Mouse (Mus musculus): ENCODE data around the gene Rhbdl1. TPM values are rescaled to one million over a fixed set of nuclear protein-coding genes. Genes with fewer than 3 reads are reported as not detected.

Gene Rhbdl1
- total RNA-seq (2015; ENCODE audit: low replicate concordance): 4.6 TPM in 1 of 2 replicates, not detected in the other
- total RNA-seq (2017; ENCODE audit: low replicate concordance): 0.77 TPM in 1 of 2 replicates, not detected in the other

DNA sequence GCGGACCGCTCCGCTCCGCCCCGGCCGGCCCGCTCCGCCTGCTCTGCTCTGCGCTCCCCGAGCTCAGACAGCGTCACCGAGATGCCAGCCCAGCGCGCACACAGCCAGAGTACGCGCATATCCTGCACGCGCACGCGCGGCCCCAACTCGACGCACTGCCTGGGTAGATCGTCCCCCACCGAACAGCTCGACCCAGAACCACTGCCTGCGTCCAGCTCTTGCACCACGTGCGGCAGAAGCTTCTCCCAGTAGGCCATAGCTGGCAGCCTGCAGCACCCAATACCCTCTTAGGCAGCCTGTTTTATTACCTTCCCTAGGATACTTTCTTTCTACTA is at the start of gene Rhbdl1:
Rhbdl1 (minus strand) TSS at position 220 of the 335 bp plus-strand sequence.
- ATAC-seq (replicated peaks; ENCODE audit: low FRiP score, poor library complexity, severe bottlenecking): no peak

DNA sequence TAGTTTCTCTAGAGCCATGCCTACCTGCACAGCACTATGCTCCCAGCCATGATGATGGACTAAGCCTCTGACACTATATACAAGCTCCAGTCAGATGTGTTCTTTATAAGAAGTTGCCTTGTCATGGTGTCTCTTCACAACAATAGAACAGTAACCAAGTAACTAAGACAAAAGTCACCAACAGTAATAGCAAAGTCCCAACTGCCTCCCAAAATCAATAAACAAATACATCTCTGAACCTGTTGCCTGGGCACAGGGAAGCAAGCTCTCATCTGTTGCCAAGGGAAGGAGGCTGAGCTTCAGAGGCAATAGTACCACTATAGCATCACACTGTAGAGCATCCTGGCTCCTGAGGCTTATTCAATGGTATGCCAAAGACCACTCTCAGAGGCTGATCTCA is 49.7 kb upstream of the Rhbdl1 start:
- ATAC-seq (replicated peaks; ENCODE audit: low FRiP score, poor library complexity, severe bottlenecking): no peak

DNA sequence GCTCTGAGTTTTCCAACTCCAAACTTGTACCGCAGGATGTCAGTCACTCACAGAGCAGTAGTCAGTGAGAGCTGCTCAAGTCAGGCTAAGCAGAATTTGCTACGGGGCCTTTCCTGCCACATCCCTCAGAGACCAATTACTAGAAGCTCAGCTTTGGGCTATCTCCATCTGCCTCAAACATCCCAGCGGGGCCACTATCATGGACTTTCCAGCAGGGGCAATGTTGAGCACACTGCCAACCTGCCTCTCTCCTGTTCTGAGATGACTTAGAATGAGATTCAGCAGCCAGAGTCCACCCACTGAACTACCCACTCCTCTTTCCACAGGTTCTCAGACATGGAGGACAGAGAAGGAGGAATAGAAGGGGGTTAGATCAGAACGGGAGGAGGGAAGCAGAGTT is 48.5 kb upstream of the Rhbdl1 start:
- peak; percentile 62 for ATAC-seq (replicated peaks; ENCODE audit: low FRiP score, poor library complexity, severe bottlenecking)

DNA sequence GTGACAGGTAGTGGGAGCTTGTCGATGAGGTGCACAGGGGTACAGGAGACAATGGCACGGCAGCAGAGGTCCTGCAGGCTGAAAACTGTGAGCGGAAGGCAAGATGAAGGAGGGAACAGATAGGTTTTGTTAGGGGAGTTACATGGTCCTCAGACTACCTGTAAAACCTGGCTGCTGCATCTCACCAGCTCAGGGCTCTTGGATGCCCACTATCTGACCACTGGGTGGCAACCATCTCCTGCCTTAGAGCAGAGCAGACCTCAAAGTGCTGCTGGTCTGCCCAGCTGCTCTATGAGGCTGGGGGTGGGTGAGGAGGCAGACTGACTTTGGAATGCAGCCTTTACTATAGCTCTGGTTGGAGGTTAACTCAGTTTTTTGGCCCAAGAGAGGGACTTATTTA is 46.7 kb upstream of the Rhbdl1 start:
- ATAC-seq (replicated peaks; ENCODE audit: low FRiP score, poor library complexity, severe bottlenecking): no peak

DNA sequence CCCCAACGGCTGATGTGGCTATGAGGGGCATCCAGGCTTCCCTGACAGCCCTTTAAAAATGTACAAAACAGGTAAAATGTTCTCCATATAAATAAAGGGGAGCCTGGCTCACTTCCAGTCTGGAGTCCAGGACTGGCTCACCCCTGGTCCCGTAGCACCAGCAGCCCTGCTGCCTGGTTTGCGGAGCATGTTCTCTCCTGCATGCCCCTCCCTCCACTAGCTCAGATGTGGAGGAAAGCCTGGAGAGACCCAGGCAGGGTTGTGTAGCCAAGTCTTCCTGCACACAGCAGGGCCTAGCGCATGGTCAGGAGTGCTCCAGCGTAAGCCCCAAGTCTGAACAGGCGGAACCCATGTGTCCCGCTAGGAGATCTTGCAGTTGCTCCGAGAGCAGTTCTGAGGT is 46.2 kb upstream of the Rhbdl1 start:
- no peak for ATAC-seq (replicated peaks; ENCODE audit: low FRiP score, poor library complexity, severe bottlenecking)

DNA sequence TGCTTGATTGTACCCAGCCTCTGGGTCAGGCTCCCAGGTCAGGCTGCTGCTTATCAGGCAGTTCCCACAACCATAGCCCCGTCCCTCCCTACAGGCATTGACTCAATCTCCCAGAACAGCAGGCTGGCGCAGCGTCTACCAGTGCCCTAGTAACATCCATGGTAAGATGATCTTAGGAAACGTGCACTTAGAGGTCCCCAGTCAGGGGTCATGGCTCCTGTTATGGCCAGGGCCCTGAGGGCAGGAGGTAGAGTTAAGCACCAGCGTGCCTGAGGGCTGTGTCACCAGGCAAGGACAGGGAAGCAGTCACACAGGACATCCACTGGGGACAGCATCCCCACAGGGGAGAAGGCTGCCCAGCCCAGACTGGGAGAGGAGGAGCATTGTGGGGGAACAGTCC is 45.2 kb upstream of the Rhbdl1 start:
- no peak for ATAC-seq (replicated peaks; ENCODE audit: low FRiP score, poor library complexity, severe bottlenecking)

DNA sequence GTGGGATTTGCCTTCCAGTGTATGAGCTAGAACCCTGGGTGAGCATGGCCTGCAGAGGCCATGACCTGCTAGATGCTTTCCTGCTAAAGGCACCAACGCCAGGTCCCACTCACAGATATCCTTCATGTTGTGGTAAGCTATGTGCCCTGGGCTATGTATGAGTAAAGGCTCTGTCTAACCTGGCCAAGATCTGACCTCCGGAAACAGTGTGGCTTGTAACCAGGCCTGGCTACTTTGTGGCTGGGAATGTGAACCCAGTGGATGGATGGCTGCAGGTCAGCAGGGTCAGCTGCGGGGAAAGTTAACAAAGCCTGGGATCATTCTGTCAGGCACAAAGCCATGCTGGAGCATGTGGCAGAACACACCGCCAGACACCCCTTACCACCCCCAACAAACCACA is 44.6 kb upstream of the Rhbdl1 start:
- ATAC-seq (replicated peaks; ENCODE audit: low FRiP score, poor library complexity, severe bottlenecking): no peak

DNA sequence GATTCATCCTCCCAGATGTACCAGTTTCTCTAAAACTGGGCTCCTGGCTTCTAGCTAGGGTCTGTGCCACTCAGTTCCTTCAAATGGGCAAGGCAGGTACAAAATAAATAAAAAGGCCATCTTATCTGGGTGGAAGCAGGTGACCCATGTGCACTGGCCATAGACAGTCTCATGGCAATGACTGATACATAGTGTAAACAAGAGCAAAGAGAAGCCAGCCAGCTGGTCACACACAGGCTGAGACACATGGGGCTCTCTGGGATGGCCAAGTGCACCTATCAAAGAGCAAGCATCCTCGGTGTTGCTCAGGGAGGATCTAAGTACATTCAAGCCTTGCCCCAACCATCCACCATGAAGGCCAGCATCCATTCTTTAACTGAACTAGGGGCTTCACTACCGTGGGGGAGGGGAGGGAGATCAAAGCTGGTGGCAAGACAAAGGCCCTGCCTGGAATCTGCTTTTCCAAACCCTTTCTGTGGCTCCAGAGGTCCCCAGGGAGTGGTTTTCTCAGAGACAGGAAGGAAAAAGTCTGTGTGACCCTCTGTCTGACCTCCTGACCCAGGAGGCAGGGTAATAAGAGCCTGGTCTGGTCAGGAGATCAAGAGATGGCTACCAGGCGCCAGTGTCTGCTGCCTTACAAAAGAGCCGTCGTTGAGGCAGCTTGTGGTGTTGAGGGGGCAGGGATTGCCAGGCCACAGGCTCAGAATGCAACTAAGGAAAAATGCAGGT is 44.0 kb upstream of the Rhbdl1 start:
- no peak for ATAC-seq (replicated peaks; ENCODE audit: low FRiP score, poor library complexity, severe bottlenecking)

DNA sequence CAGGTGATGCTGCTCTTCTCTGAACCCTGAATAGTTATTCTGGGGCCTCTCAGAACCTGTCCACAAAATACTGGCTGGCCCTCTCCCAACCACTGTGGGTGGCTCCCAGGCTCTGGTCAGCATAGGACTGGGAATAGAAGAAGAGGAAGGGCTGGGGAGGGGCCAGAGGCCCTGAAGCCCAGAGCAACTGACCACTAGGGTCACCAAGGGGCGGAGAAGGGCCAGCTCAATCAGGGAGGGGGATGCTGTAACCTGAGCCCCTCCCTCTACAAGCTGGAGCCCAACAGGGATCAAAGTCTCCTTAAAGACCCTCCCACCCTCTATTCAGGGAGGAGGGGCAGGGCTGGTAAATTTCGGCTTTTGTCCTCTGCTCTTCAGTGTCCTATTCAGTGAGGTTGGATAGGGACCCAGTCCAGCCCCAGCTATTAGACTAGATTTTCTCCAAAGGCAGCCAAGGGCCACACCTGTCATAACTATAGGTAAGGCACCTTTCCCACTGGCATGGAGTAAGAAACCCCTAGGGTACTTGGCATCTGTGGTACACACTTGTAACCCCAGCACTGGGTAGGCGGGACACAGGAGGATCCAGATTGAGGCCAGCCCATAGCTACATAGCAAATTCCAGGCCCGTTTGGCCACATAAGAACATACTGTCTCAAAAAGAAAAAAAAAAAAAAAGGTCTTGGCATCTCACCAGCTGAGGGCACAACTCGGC is 43.3 kb upstream of the Rhbdl1 start, which contains the start of gene Wfikkn1:
Wfikkn1 (minus strand) TSS at position 663 of the 715 bp plus-strand sequence.
- ATAC-seq (replicated peaks; ENCODE audit: low FRiP score, poor library complexity, severe bottlenecking): no peak

DNA sequence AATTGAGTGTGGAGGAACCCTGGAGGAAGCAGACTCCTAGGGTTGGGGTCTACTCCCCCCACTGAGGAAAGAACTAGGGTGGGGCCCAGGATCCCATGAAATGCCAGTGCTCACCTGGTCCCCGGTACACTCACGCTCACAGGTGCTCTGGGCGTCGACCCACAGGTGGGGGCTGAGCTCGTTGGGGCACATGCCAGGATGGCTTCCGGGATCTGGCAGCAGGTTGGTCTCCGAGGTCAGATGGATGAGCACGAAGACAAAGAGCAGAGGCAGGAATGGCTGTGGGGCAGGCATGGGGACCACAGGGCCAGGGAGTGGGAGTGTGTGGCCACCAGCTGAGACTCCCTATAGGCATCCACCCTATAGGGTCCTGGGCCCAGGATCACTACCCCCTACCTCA is 42.7 kb upstream of the Rhbdl1 start:
- ATAC-seq (replicated peaks; ENCODE audit: low FRiP score, poor library complexity, severe bottlenecking): no peak

DNA sequence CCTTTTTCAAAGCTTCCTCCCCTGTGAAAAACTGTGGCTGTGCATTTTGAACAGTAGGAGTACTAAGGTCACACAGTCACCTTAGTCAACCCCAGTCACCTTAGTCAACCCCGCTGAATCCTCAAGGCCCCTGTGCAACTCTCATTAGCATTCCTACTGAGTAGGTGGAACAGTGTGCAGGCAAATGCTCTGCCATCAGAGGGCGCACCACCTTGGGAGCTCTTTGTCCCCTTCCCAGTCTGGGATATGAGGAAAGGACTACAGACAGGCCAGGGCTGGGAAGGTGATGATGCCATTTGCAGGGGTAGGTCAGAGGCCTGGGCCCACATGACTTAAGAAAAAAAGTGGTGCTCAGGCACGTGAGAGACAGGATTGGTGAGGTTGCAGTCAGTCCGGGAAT is 42.2 kb upstream of the Rhbdl1 start:
- no peak for ATAC-seq (replicated peaks; ENCODE audit: low FRiP score, poor library complexity, severe bottlenecking)

DNA sequence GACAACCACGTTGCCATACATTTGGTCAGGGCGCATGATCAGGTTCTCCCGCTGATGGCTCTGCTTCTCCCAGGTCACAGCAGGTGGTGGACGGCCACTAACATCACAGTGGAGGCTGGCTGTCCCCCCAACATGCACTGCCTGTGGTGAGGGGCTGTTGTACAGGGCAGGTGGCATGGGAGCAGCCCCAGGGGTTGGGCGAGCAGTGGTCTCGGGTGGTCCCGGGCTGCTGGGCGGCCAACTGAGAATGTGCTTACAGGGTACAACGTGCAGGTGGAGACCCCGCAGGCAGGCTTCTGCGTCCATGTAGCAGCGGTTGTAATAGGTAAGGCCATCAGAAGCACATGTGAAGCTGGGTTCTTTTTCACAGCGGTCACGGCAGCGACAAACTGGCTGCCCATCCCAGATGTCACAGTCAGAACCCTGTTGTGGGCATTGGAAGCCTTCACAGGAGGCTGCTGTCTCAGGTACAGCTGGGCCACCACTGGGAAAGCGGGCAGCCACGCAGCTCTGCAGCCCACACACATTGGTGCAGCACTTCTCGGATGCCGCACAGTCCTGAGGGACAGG is 41.6 kb upstream of the Rhbdl1 start:
- no peak for ATAC-seq (replicated peaks; ENCODE audit: low FRiP score, poor library complexity, severe bottlenecking)

DNA sequence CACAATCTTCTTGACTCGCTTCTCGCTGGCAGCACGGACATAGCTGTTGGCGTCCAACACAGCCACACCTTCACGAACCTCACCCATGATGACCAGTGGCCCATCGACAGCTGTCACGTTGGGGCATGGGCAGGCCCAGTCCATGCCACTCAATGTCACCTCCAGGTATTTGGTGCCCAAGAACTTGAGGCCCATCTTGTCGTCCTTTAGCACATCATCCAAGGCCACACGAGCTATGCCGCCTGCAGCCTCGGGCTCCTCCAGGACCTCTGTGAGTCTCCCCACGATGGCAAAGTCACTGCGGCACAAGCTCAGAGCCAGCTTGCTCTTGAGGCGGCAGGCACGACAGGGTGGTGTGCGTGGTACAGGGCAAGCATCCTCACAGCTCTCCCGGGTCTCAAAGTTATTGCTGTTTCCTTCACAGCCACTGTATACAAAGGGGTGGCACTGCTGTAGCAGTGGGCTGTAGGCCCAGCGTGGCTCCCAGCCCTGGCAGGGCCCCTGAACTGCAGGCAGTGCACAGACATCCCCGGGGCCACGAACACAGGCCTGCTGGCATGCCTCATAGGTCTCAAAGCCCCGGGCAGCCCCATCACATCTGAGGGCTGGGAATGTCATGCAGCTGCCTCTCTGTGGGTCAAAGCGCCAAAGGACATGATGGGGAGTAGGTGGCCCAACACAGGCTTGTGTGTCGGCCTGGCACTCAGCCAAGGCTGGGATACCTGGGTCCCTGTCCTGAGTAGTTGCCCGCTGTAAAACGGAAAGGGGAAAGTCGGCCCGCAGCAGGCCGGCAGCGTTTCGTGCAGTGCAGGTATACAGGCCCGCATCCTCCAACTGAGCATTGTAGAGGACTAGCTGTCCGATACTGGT is 40.9 kb upstream of the Rhbdl1 start:
- ATAC-seq (replicated peaks; ENCODE audit: low FRiP score, poor library complexity, severe bottlenecking): no peak

DNA sequence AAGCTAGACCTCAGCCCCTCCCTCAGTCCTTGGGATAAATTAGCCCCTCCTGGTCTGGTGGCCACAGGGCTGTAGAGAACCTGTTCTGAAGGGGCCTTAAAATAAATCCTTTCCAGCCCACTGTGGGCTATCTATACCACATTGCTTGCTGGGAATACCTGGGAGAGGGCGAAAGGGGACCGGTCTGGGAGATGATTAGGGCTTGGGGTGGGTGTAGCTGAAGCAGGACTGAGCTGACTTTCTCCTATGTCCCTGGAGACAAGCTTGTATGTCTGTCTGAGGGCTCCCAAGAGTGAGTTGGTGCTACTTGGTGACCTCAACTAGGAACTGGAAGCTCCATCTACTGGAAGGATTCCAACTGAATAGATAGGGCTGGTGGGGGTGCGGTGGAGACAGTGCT is 39.9 kb upstream of the Rhbdl1 start:
- ATAC-seq (replicated peaks; ENCODE audit: low FRiP score, poor library complexity, severe bottlenecking): no peak

DNA sequence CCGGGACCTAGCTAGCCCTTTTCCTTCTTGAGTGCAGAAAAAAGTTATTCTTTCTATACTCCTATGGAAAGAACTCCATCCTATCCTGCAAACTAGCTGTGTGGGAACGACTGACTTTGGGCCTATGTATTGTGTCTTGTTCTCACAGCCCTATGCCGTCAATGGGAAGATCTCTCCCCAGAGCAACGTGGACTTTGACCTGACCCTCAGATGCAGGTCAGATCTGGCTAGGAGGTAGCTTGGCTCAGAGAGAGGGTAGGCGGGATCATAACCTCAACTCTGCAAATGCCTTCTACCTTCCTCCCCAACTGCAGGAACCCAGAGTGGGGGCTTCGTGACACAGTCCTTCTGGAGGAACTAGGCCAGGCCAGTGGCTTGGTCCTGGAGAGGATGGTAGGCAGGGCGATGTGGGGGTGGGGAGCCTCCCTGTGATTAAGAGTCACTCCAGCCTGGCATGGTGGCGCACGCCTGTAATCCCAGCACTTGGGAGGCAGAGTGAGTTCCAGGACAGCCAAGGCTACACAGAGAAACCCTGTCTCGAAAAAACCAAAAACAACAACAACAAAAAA is 39.3 kb upstream of the Rhbdl1 start:
- ATAC-seq (replicated peaks; ENCODE audit: low FRiP score, poor library complexity, severe bottlenecking): no peak

DNA sequence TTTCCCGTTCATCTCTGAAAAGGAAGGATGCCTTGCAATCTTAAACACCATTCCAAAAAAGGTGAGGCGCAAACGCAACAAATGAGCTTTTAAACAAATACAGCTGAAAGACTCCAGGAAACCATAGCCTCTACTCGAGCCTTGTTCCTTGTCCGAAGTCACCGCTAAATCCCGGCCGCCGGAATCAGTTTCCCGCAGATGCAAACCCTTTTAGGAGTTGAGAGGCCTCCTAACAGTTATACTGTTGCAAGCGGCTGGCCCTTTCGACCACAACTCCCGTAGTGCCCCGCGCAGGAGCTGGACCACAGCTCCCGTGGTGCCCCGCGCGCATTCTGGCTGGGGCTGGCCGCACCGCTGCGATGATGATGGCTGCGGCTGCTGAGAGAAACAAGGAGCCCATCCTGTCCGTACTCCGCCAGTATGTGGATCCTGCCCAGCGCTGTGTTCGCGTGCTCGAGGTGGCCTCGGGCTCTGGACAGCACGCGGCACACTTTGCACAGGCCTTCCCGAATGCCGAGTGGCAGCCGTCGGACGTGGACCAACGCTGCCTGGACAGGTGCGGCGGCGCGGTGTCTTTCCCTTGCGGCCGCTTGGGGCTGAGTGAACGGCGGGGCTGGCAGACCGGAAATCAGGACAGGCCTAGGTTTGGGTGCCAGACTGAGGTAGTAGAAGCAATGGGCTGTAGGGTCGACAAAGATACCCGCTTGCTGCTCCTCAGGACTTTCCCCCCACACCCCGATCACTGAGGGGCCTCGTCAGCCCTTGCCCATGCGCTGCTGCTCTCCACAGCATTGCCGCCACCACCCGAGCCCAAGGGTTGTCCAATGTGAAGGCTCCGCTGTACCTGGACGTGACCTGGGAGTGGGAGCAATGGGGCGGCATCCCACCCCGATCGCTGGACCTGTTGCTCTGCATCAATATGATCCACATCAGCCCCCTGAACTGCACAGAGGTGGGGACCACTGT is 38.4 kb upstream of the Rhbdl1 start:
- peak; percentile 85 for ATAC-seq (replicated peaks; ENCODE audit: low FRiP score, poor library complexity, severe bottlenecking)

DNA sequence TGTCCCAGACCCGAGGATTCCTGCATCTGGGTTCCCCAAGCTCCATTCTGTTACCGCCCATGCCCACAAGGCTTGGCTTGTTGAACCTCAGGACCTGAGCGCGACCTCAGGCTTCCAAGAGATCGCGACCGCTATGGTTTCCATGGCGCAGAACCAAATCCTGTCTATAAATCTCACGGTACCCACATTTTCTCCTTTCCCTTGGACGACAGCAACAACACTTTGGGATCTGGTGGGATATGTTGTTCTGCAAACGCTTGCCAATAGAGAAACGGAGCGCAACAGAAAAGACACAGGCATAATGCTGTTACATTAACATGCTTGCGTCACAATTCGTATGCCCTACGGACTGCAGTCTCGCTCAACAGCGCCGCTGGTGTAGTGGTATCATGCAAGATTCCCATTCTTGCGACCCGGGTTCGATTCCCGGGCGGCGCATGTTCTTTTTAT is 37.7 kb upstream of the Rhbdl1 start, which contains the start of gene Mettl26:
Mettl26 (plus strand) TSS at position 354 of the 450 bp plus-strand sequence.
- ATAC-seq (replicated peaks; ENCODE audit: low FRiP score, poor library complexity, severe bottlenecking): peak; percentile 78

DNA sequence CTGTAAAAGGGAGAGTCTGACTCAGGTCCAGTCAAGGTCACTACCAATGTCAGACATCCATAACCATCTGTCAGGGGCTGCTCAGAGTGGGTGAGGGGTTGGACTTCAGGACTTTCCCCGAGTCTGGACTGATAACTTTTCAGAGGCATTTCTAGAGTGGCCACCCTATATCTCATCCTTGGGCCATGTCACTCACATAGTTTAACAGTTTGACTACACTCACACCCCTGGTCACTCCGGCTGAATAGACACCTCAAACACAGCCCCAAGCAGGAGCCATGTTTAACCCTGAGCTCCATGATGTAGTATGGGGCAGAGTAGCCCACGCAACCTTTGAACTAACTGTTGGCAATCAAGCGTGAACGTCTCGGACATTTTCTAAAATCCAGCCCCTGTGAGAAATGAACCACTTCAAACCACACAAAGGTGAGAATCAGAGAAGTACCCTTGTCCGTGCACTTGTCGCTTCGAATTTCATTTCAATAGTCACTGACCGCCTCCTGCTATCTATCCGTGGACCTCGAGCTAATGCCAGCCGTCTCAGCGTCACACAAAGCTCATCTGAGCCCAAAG is 37.1 kb upstream of the Rhbdl1 start:
- ATAC-seq (replicated peaks; ENCODE audit: low FRiP score, poor library complexity, severe bottlenecking): 0 out of 2 replicates have a peak, but pooled peaks have one; percentile 8
